Mouse (Mus musculus) adipocyte (in vitro differentiated cells): ENCODE results near the gene Zic2.
"Not testable (repeated sequence)": the region's sequence is repeated elsewhere in the genome, so short reads cannot be mapped to it uniquely, and the experiment has no call there.

Experiments
- DNase-seq: peaks from one replicate; pipeline ENCODE4 v3.0.0-alpha.2; 2016; ENCODE audit warnings: low spot score

The Zic2 gene

DNA sequence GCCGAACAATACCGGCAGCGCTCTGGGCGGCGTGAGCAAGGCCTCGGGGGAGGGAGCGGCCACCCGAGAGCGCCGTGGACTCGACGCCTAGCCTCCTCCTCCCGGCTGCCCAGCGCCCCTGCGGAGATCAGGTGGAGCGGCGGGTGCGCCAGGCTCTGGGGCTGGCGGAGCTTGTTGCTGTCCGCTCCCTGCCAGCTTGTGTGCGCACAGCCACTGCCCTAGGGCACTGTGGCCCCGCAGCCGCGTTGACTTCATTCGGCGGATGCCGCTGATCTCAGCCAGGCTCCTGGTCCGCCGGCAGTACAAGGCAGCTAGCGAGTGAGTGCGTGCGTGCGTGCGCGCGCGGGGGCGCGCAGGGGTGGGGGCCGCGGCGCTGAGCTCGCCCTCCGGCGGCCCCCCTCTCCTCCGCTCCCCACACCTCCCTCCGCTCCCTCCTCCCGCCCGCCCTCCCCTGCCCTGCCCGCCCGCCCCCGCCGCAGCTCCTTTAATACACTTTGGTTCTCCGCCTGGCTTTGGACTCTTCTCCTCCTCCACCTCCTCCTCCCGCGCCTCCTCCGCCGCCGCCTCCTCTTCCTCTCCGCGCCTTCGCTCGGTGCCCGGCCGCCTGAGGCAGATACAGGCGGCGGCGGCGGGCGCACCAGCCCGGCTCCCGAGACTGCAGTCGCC, at the start of gene Zic2:
Gene Zic2 (plus strand): TSS at position 545 of the 666 bp plus-strand sequence.
- DNase-seq = no peak

- DNase-seq = no peak
These were observed 48.6 kb upstream of the Zic2 start for GRCm38 (mm10) chr14:122426529-122427203.

DNA sequence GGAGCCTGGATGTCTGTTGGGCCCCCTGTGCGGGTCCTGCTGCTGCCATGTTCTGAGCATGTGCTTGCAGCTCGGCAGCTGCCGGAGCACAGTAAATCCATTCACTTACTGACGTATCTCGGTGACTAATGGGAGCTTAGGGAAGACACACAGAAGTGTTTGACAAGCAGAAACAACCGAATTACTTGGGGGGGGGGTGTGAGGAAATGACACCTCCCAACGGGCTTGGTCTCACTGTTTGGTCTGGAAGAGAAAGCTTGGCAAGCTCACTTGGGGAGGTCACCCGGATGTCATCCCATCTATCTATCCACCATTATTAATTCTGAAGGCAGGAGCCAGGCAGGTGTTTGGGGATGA, 48.1 kb upstream of the Zic2 start:
- no peak for DNase-seq

DNA sequence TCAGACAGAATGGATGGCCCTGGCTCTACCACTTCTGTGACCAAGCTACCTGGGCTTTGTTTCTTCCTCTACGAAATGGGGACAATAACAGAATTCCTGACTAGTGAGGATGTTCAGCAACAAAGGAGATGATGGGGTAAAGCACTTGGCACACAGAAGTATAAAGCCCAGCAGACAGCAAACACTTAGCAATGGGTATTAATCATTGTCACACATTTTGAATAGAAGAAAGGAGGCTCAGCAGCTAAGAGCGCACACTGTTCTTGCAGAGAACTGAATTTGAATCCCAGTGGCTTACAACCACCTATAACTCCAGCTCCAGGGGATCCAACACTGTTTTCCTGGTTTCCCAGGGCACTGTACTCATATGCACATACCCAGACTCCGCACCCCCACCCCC, 47.6 kb upstream of the Zic2 start:
- no peak for DNase-seq

GRCm38 (mm10) chr14:122432558-122432957, 42.7 kb upstream of the Zic2 start:
- DNase-seq = no peak

DNA sequence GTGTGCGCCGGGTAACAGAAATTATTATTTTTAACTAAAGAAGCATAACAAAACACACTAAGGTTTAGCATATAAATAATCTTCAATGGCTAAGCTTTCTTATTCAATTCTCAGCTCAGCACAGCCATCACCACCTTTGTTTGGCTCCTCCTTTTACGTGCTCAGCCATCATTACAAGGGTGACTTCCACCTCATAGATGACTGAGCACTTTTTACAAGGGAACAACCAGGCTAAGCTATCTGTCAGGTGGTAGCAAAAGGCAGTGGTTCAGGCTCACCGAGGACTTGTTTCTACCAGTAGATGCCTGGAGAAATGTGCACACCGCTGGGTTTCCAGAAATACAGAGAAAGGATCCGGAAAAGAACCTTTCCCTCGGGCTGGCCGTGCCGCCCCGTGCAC, 41.2 kb upstream of the Zic2 start:
- no peak for DNase-seq

GRCm38 (mm10) chr14:122436850-122437249, 38.4 kb upstream of the Zic2 start:
- DNase-seq = no peak

DNA sequence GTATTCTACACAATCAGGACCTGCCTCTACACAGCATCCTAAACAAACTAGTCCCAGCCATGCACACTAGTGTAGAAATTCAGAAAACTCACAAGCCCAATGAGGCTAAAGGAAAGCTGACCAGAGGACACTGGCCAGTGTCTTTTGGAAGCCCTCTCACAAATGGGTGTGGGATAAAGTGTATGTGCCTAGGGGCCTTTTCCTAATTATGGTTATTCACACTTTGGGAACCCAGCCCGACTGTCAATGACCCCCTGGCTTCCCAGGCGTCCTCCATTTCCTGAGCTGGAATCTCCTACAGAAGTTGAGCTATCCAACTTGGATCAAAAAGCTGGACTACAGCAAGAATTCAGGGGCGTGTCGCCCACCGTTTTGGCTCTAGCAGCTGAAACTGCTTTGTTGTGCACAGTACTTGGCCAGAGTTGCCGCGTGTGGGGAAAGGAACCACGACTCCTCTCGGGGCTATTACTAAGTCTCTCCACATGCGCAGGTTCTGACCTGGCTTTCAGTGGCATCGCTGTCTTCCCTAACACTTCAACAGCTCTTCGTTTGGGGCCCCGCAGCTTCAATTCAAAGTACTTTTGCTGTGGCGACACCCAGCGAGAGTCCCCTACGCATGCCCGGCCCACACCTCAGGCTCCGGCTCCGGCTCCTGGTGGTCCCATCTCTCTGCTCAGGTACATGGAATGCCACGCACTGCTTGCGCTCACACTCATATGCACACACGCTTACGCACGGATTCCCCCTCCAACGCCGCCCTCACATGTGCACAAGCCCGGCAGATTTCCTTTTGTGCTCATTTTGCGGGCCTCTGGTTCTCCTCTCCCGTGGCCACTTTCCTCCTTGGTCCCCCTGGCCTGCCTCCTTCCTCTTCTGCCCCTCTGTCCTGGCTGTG, 25.4 kb upstream of the Zic2 start:
- no peak for DNase-seq

- DNase-seq = no peak
These were observed 24.5 kb upstream of the Zic2 start, which contains the start of gene Gm5089 for GRCm38 (mm10) chr14:122450496-122451382. Gm5089 (minus strand) TSS chr14:122451115.

DNA sequence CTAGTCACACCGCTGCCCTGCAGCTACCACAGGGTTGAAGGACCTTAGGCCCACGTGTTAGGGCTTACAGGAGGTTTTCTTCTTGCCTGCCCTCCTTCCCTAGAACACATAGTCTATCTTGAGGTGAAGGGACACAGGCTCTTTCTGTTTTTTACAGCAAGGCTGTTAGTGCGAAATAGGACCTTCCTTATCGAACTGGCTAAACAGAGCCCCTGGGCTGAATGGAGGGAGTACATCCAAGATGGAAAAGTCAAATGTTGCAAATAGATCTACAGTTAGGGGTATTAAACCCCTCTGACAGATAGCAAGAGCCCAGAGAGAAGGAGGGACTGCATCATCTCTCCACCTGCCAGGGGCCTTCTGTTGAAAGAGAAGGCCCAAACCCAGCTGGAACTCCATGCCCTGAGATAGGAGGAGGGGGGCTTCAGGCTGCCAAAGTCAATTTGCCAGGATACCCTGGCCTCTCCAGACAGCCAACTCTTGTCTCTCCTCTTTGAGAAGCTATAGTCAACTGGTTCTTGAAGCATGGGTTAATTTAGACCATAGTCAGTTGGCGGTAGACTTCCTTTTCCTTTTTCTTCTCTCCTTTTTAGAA, 23.6 kb upstream of the Zic2 start:
- DNase-seq = no peak

- DNase-seq = no peak
These were observed 22.4 kb upstream of the Zic2 start for GRCm38 (mm10) chr14:122452701-122453387.

- DNase-seq = no peak
These were observed 21.7 kb upstream of the Zic2 start for GRCm38 (mm10) chr14:122453388-122453995.

DNA sequence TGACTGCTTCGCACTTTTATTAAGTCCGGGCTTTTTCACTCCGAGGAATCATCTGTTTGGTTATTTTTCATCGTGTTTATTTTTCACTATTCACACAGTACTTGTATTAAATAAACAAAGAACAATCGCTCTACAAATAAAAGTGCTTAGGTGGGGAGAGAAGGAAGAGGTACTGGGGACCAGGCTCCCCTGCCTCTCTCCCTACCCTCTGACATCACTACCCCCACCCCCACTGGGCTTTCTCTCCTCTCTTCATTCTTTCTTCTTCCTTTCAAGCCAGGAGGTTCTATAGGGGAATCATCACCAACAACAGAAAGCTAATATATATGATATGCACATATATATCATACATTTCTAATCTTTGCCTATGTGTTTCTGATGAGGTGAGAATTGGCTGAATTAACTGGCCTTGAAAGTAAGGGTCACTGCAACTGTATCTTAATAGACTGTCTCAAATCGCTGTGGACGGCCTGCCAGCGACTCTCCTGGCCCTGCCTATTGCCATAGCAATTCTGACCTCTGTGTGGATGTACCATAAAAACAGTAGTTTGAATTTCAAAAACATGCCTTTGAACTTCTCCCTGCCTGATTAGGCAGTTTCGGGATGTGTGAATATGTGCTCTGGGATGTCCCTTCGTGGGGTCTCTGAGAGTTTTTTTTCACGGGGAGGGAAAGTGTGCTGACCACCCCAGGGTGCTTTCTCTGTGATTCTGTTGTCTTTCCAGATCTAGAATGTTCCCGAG, 21.1 kb upstream of the Zic2 start:
- DNase-seq = no peak

DNA sequence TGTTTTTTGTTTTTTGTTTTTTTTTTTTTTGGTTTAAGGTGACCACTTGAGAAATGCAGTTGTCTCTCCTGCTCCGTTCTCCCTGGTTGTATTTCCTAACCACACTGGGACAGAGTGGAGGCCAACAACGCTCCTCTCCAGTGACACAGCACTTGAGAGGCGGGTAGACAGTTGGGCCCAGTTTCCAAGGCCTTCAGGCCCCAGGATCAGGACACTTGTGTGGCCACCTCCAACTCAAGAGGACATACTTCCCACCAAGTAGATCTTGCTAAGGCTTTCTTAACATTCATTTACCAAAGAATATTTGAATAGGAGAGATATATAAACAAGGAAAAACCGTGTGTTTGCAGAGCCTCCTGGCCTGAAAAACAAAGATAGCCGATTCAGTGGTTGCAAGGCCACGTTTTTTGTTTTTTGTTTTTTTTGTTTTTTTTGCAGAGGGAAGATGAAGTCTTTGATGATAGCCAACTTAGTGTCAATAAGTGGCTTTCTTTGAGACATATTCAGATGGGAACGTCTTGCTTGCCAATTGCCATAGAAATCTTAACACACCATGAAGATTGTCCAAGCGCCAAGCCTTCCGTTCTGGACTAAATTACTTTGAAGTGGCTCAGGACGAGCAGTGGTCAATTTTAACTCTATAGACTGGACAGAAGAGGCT, 20.2 kb upstream of the Zic2 start:
- peak; percentile 12 for DNase-seq

GRCm38 (mm10) chr14:122455562-122455958, 19.7 kb upstream of the Zic2 start:
- no peak for DNase-seq

- DNase-seq = not testable (repeated sequence)
These were observed 15.9 kb upstream of the Zic2 start for GRCm38 (mm10) chr14:122459332-122459731.

GRCm38 (mm10) chr14:122459776-122460175, 15.5 kb upstream of the Zic2 start:
- no peak for DNase-seq

- DNase-seq = no peak
These were observed 15.0 kb upstream of the Zic2 start for GRCm38 (mm10) chr14:122460226-122460625.

- DNase-seq = no peak
These were observed 13.7 kb upstream of the Zic2 start for GRCm38 (mm10) chr14:122461500-122461899.
